ENCODE assay signal across 10 mouse cellular contexts in genomic region chr17:90999667-91000154, GRCm38 (mm10).
A peak's percentile ranks its signal among the peaks of the same experiment; 100 is the strongest.
DNase-seq lines count a peak whose midpoint lies in the region; ATAC-seq lines count a peak whose summit lies in the region.
"Had no signal": no experiment of that assay in that cellular context is flagged by ENCODE, and none has a peak within 500 bp of the region (broad histone marks: within the 10 kb centered on the region; RNA-seq: fewer than 3 reads in every experiment).

No protein-coding gene starts in this region.

- H3K36me3 ChIP-seq in forebrain, embryonic 15.5 days, result no peaks in the 10 kb centered on the region
- no peaks in the 10 kb centered on the region for H3K36me3 ChIP-seq in forebrain, embryonic 11.5 days (ENCODE audit: control insufficient read depth, insufficient read depth, low read length)
- H3K36me3 ChIP-seq in midbrain, embryonic 16.5 days (ENCODE audit: control insufficient read depth, insufficient read depth, low read length), result no peaks in the 10 kb centered on the region
- H3K36me3 ChIP-seq in midbrain, embryonic 13.5 days, result no peaks in the 10 kb centered on the region
- H3K36me3 ChIP-seq: embryonic facial prominence, embryonic 12.5 days; limb, embryonic 13.5 days had no signal

- H3K27ac ChIP-seq in forebrain, embryonic 15.5 days (replicated peaks), result no peak overlapping the region
- H3K27ac ChIP-seq in forebrain, embryonic 11.5 days (ENCODE audit: low read depth, low read length), result no peak overlapping the region
- no peak overlapping the region; the same call in 1 of the 2 replicates for H3K27ac ChIP-seq in midbrain, embryonic 16.5 days (ENCODE audit: low read length)
- no peak overlapping the region for H3K27ac ChIP-seq in midbrain, embryonic 13.5 days
- H3K27ac ChIP-seq: embryonic facial prominence, embryonic 12.5 days; limb, embryonic 13.5 days had no signal

- no peaks in the 10 kb centered on the region for H3K9me3 ChIP-seq in forebrain, embryonic 15.5 days
- H3K9me3 ChIP-seq in forebrain, embryonic 11.5 days (ENCODE audit: control insufficient read depth, low read length), result no peaks in the 10 kb centered on the region
- H3K9me3 ChIP-seq in midbrain, embryonic 16.5 days (replicated peaks; ENCODE audit: control insufficient read depth, low read length, poor library complexity, severe bottlenecking), result no peaks in the 10 kb centered on the region
- no peaks in the 10 kb centered on the region for H3K9me3 ChIP-seq in midbrain, embryonic 13.5 days
- H3K9me3 ChIP-seq: embryonic facial prominence, embryonic 12.5 days; limb, embryonic 13.5 days had no signal

- no peak overlapping the region for H3K9ac ChIP-seq in forebrain, embryonic 15.5 days (replicated peaks)
- H3K9ac ChIP-seq in forebrain, embryonic 11.5 days (ENCODE audit: low read length), result no peak overlapping the region
- H3K9ac ChIP-seq in midbrain, embryonic 16.5 days (ENCODE audit: low read depth, low read length), result no peak overlapping the region
- no peak overlapping the region for H3K9ac ChIP-seq in midbrain, embryonic 13.5 days (replicated peaks)
- H3K9ac ChIP-seq: embryonic facial prominence, embryonic 12.5 days; limb, embryonic 13.5 days had no signal

- no peak for DNase-seq in forebrain, embryonic 11.5 days (ENCODE audit: low spot score)
- DNase-seq in layer of hippocampus, adult 18-20 months (ENCODE audit: low spot score in 2 of 2), result peak; percentile 53 to 82
- peak; percentile 22 for DNase-seq in skeletal muscle tissue, adult 2 months (ENCODE audit: low read depth, low spot score)
- no peak for DNase-seq in urinary bladder, postnatal 14 days (ENCODE audit: low spot score)
- DNase-seq in B cell, adult 2 months, result no peak

- H3K4me1 ChIP-seq in forebrain, embryonic 15.5 days, result peaks cover 10% of the 10 kb centered on the region
- H3K4me1 ChIP-seq in forebrain, embryonic 11.5 days (replicated peaks; ENCODE audit: control insufficient read depth, insufficient read depth, low read length), result no peaks in the 10 kb centered on the region; the same call in 1 of the 2 replicates
- H3K4me1 ChIP-seq in midbrain, embryonic 16.5 days (ENCODE audit: control insufficient read depth, insufficient read depth, low read length), result no peaks in the 10 kb centered on the region; the same call in 1 of the 2 replicates
- H3K4me1 ChIP-seq in midbrain, embryonic 13.5 days (replicated peaks), result peaks cover 5% of the 10 kb centered on the region
- H3K4me1 ChIP-seq: embryonic facial prominence, embryonic 12.5 days; limb, embryonic 13.5 days had no signal

- no peaks in the 10 kb centered on the region for H3K27me3 ChIP-seq in forebrain, embryonic 15.5 days
- no peaks in the 10 kb centered on the region for H3K27me3 ChIP-seq in forebrain, embryonic 11.5 days (ENCODE audit: control insufficient read depth, insufficient read depth, low read length)
- H3K27me3 ChIP-seq in midbrain, embryonic 16.5 days (ENCODE audit: control insufficient read depth, insufficient read depth, low read depth, low read length), result no peaks in the 10 kb centered on the region
- H3K27me3 ChIP-seq in midbrain, embryonic 13.5 days, result no peaks in the 10 kb centered on the region
- H3K27me3 ChIP-seq: embryonic facial prominence, embryonic 12.5 days; limb, embryonic 13.5 days had no signal

- H3K4me2 ChIP-seq in forebrain, embryonic 15.5 days (replicated peaks), result no peak overlapping the region
- no peak overlapping the region for H3K4me2 ChIP-seq in forebrain, embryonic 11.5 days (ENCODE audit: low read depth, low read length, severe bottlenecking)
- no peak overlapping the region for H3K4me2 ChIP-seq in midbrain, embryonic 16.5 days (ENCODE audit: low read length)
- H3K4me2 ChIP-seq in midbrain, embryonic 13.5 days (replicated peaks), result no peak overlapping the region
- H3K4me2 ChIP-seq: embryonic facial prominence, embryonic 12.5 days; limb, embryonic 13.5 days had no signal

- peak; percentile 60; the same call in 1 of the 2 replicates for ATAC-seq in forebrain, embryonic 15.5 days (replicated peaks)
- ATAC-seq in forebrain, embryonic 11.5 days (replicated peaks; ENCODE audit: low FRiP score), result no peak
- ATAC-seq in midbrain, embryonic 16.5 days, result peak; percentile 47; the same call in 1 of the 2 replicates
- ATAC-seq in midbrain, embryonic 13.5 days, result no peak

- 38% methylated on average over 4 of the region's 4 CpGs for WGBS in forebrain, embryonic 15.5 days
- WGBS in forebrain, embryonic 11.5 days, result 62% methylated on average over 4 of the region's 4 CpGs
- 55% methylated on average over 4 of the region's 4 CpGs for WGBS in midbrain, embryonic 16.5 days
- WGBS in midbrain, embryonic 13.5 days, result 55% methylated on average over 4 of the region's 4 CpGs

- H3K4me3 ChIP-seq in forebrain, embryonic 15.5 days, result no peak overlapping the region
- no peak overlapping the region for H3K4me3 ChIP-seq in forebrain, embryonic 11.5 days (ENCODE audit: low read depth, low read length)
- H3K4me3 ChIP-seq in midbrain, embryonic 16.5 days (ENCODE audit: low read depth, low read length), result no peak overlapping the region
- no peak overlapping the region for H3K4me3 ChIP-seq in midbrain, embryonic 13.5 days (replicated peaks)
- H3K4me3 ChIP-seq: embryonic facial prominence, embryonic 12.5 days; limb, embryonic 13.5 days had no signal

Comparison
In these comparisons a context has a peak if more than half of its experiments do, and no peak if none do; other contexts are left out.
1. ATAC-seq: peak in forebrain, embryonic 15.5 days (single experiment) and midbrain, embryonic 16.5 days (single experiment); none in forebrain, embryonic 11.5 days (single experiment) and midbrain, embryonic 13.5 days (single experiment).
2. DNase-seq: peak in layer of hippocampus, adult 18-20 months (2 of 2) and skeletal muscle tissue, adult 2 months (single experiment); none in forebrain, embryonic 11.5 days (single experiment), urinary bladder, postnatal 14 days (single experiment) and B cell, adult 2 months (0 of 2).